Mouse (Mus musculus): ENCODE measurements around the gene Lce3d. TPM values are rescaled to one million over a fixed set of nuclear protein-coding genes. Genes with fewer than 3 reads are reported as not detected.
A peak's percentile ranks its signal among the peaks of the same experiment; 100 is the strongest.

Lce3d gene
- not detected for total RNA-seq (2021)

DNA sequence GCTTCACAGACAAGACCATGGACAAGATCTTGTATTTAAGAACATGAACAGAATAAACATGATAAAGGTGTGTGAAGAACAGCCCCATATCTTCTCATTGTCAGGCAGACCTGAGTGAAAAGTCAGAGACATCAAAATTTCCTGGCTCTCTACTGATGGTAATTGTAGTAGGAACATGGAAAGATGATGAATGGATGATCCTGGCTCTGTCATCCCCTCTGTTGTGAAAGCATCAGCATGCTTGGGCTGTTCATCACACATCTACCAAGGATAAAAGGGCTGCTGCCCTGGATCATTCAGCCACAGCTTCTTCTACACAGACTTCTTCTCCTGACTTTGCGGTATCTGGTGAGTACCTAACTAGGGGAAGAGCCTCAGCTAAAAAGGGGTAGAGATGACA lies at the start of gene Lce3d:
TSS of gene Lce3d (plus strand) at position 301 of the 400 bp plus-strand sequence.
- intact Hi-C loops (cut with DNase I): no loop called here

DNA sequence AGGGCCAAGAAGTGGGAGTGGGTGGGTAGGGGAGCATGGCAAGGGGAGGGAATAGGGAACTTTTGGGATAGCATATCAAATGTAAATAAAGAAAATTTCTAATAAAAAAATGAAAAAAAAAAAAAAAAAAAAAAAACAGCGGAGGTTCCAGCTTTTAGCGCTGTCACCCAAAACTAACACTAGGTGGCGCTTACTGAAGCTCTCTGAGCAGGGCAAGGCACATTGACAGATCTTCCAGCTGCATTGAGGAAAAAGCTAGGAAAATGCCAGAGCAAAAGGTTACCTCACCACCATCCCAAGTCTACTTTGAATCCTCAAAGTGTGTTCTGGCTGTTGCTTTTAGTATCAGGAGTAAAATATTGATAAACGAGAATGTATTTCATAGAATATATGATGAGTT lies 49.6 kb upstream of the Lce3d start:
- peak; percentile 2 to 25 for DNase-seq (ENCODE audit: extremely low spot score in 1 of 2, low spot score in 2 of 2)
- intact Hi-C loops (cut with DNase I): loop anchor here (5.0 to 10.0 kb wide), 2 partner anchors 125 to 753 kb away; no protein-coding TSS in a partner anchor

More for the DNA sequence above, at the start of gene Lce3d:
- DNase-seq (ENCODE audit: extremely low spot score in 1 of 2, low spot score in 2 of 2): no peak

DNA sequence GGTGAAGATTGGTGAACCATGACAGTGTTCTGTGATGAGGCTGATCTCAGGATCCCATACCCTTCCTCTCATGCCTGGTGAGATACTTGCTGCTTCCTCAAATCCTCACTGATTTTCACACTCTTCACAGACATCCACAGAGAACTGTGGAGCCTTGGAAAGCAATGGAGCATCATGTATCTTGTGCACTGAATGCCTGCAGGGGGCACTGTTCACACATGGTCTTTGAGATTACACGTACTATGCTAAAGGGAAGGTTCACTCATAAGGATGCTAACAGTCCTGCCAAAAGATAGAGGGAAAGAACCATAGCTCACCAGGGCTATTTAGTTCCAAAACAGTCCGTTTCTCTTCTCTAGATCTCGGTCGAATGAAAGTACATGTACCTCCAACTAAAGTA lies 36.8 kb upstream of the Lce3d start:
- DNase-seq (ENCODE audit: extremely low spot score in 1 of 2, low spot score in 2 of 2): no peak
- intact Hi-C loops (cut with DNase I): no loop called here

DNA sequence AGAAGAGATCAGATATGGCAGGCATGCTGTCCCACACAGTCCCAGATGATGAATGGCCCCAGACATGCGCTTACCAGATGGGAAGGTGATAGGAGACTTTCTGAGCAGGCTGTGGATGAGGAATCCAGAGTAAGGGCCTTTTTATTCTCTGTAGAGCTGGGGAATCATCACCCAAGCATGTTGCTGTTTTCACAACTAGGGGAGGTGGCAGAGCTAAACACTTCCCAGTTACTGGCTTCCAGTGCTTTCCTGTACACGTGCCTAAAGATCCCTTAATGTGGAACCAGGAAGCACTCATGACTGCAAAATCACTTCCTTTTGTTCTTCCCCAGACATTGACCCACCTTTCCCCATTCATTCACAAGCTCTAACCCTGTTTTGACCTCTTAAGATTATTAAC lies 31.1 kb upstream of the Lce3d start, which contains the start of gene Lce3a:
TSS of gene Lce3a (minus strand) at position 101 of the 400 bp plus-strand sequence.
- intact Hi-C loops (cut with DNase I): no loop called here

DNA sequence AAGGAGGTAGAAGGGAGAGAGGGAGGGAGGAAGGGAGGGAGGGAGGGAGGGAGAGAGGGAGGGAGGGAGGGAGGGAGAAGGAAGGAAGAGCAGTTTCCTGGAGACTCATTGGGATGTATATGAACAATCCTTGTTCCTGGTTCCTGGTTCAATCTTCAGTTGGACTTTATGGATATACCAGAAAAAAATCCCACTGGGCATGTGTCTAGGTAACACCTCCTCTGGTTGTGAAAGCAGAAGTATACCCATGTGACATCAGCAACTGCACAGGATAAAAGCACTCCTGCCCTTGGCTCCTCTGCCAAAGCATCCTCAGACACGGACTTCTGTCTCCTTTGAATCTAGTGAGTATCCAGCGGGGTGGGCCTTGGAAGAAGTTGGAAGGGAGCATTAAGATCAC lies 24.5 kb upstream of the Lce3d start, which contains the start of gene Lce3b:
TSS of gene Lce3b (plus strand) at position 301 of the 400 bp plus-strand sequence.
- intact Hi-C loops (cut with DNase I): no loop called here
- no peak for DNase-seq (ENCODE audit: extremely low spot score in 1 of 2, low spot score in 2 of 2)

More for the DNA sequence above, 31.1 kb upstream of the Lce3d start, which contains the start of gene Lce3a:
- no peak for DNase-seq (ENCODE audit: extremely low spot score in 1 of 2, low spot score in 2 of 2)

DNA sequence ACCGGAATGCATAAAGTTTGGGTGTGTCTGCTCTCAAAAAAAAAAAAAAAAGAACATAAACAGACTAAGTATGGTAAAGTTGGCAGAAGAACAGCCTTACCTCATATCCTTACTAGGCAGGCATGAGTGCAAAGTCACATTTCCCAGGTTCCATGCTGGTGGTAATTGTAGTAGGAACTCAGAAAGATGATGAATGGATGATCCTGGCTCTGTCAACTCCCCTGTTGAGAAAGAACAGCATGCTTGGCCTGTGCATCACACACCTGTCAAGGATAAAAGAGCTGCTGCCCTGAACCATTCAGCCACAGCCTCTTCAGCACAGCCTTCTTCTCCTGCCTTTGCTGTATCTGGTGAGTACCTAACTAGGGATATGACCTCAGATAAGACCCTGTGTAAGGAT lies 13.0 kb upstream of the Lce3d start, which contains the start of gene Lce3c:
TSS of gene Lce3c (plus strand) at position 301 of the 400 bp plus-strand sequence.
- DNase-seq (ENCODE audit: extremely low spot score in 1 of 2, low spot score in 2 of 2): no peak
- intact Hi-C loops (cut with DNase I): no loop called here

DNA sequence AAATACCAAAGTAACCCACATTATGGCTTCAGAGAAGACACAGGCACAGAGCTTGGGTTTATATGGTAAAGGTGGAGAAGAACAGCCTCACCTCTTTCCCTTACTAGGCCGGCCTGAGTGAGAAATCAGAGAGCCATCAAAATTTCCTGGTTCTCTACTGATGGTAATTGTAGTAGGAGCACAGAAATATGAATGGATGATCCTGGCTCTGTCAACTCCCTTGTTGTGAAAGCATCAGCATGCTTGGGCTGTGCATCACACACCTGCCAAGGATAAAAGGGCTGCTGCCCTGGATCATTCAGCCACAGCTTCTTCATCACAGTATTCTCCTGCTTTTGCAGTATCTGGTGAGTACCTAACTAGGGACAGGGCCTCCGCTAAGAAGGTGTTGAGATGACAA lies 9.6 kb downstream of the Lce3d start, which contains the start of gene Lce3e:
TSS of gene Lce3e (plus strand) at position 301 of the 400 bp plus-strand sequence.
- intact Hi-C loops (cut with DNase I): no loop called here

DNA sequence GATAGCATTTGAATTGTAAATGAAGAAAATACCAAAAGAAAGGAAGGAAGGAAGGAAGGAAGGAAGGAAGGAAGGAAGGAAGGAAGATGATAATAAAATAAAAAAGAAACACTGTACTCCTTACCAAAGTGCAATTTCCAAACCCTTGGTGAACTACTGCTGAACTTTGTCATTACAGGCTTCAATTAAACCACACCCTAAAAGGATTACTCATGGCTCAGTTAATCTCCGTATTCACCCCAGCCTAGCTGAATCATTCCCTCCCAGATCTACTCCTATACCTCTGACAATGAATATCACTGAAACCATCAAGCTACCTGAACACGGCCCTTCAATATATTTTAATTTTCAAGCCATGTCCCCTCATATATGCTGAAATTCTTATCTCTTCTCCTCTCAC lies 21.3 kb downstream of the Lce3d start:
- no peak for DNase-seq (ENCODE audit: extremely low spot score in 1 of 2, low spot score in 2 of 2)
- intact Hi-C loops (cut with DNase I): no loop called here

More for the DNA sequence above, 9.6 kb downstream of the Lce3d start, which contains the start of gene Lce3e:
- DNase-seq (ENCODE audit: extremely low spot score in 1 of 2, low spot score in 2 of 2): no peak

DNA sequence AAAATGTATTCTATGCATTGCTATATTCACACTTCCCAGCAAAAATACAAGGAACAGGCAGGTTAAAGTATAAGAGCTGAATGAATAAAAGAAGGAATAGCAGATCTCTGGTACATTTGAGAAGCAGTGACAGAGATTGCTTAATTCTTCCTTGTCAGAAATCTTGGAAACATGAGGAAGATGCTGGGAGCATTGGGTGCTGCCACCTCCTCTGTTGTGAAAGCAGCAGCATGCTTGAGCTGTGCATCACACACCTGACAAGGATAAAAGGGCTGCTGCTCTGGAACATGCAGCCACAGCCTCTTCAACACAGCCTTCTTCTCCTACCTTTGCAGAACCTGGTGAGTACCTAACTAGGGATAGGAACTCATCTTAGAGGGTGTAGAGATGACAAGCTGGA lies 34.7 kb downstream of the Lce3d start, which contains the start of gene Lce3f:
TSS of gene Lce3f (plus strand) at position 301 of the 400 bp plus-strand sequence.
- no peak for DNase-seq (ENCODE audit: extremely low spot score in 1 of 2, low spot score in 2 of 2)
- intact Hi-C loops (cut with DNase I): no loop called here

DNA sequence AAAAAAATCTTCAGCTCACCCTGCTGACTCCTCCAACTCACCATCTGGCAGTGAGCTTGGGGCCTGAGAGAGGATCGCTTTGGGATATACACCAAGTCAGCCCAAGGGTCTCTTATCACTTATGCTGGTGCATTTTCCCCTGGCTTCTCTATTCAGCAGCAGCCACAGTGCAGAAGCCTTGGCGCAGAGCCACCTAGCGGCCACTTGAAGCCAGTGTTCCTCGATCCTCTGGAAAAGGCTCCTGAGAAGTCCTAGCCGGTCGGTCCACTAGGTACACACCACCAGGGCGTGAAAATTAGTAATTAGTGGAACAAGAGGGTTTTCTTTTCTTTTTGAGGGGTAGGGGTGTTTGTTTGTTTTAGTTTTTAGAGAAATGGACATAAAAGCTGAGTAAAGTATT lies 41.5 kb downstream of the Lce3d start:
- intact Hi-C loops (cut with DNase I): no loop called here
- DNase-seq (ENCODE audit: extremely low spot score in 1 of 2, low spot score in 2 of 2): peak; percentile 74 to 82

DNA sequence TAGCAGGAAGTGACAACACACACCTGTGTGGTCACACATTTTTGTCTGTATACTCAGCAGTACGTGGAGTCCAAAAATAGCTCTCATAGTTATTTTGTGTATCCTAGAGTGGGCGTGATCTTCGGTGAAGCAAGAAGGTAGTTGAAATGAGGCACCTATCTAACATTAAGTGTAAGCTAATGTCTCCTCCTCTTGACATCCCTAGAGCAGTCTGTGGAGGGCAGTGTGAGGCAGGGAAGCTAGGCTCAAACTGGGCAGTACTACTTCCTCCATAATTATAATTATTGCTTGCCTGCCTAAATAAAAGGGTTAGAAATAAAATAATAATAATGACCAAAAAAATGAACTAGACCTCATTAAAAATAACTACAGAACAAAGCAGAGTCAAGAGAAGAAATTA lies 43.4 kb downstream of the Lce3d start:
- intact Hi-C loops (cut with DNase I): loop anchor here (10.0 kb wide), 1 partner anchor 846 kb away; no protein-coding TSS in a partner anchor
- no peak for DNase-seq (ENCODE audit: extremely low spot score in 1 of 2, low spot score in 2 of 2)

DNA sequence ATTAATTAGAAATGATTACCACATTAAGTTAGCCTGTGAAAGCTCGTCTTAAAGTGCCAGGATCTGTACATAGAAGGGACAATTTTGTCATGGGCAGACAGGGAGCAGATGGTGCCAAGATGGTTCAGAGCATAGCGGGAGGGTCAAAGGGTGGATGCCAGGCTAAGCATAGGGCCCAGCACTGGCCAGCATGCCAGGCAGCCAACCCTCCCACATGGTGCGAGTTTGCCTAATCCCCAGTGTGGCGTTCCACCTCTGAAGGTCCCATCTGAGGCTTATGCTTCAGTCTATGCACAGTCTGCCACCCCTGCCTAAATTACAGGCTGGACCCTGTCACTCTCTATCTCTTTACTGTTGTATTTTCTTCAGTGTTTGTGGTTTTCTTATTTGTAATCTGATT lies 45.7 kb downstream of the Lce3d start:
- DNase-seq (ENCODE audit: extremely low spot score in 1 of 2, low spot score in 2 of 2): no peak
- intact Hi-C loops (cut with DNase I): loop anchor here (10.0 kb wide), 1 partner anchor 848 kb away; no protein-coding TSS in a partner anchor

Other genes with a start within 250 kb of the Lce3d start
- not detected for gene Lce1e, start 248.3 kb upstream of the Lce3d start, total RNA-seq (2021)
- gene Lce1f, start 237.0 kb upstream of the Lce3d start, total RNA-seq (2021): not detected
- not detected for gene Gm38119, start 218.3 kb upstream of the Lce3d start, total RNA-seq (2021)
- gene Lce1g, start 205.1 kb upstream of the Lce3d start, total RNA-seq (2021): not detected
- gene Lce1h, start 192.3 kb upstream of the Lce3d start, total RNA-seq (2021): not detected
- gene Lce1i, start 178.5 kb upstream of the Lce3d start, total RNA-seq (2021): not detected
- gene Lce1j, start 166.9 kb upstream of the Lce3d start, total RNA-seq (2021): not detected
- gene Lce1k, start 149.5 kb upstream of the Lce3d start, total RNA-seq (2021): not detected
- not detected for gene Kprp, start 130.1 kb upstream of the Lce3d start, total RNA-seq (2021)
- not detected for gene Lce1l, start 106.1 kb upstream of the Lce3d start, total RNA-seq (2021)
- gene 2310050C09Rik, start 87.2 kb upstream of the Lce3d start, total RNA-seq (2021): not detected
- not detected for gene Lce3a, start 31.2 kb upstream of the Lce3d start, total RNA-seq (2021)
- gene Lce3b, start 24.4 kb upstream of the Lce3d start, total RNA-seq (2021): not detected
- gene Lce3c, start 12.9 kb upstream of the Lce3d start, total RNA-seq (2021): not detected
- gene Lce3e, start 9.7 kb downstream of the Lce3d start, total RNA-seq (2021): not detected
- gene Lce3f, start 34.8 kb downstream of the Lce3d start, total RNA-seq (2021): not detected
- gene Crct1, start 58.3 kb downstream of the Lce3d start, total RNA-seq (2021): not detected
- not detected for gene Lce1m, start 61.7 kb downstream of the Lce3d start, total RNA-seq (2021)
- not detected for gene Gm4858, start 111.4 kb downstream of the Lce3d start, total RNA-seq (2021)
- not detected for gene Crnn, start 187.4 kb downstream of the Lce3d start, total RNA-seq (2021)
- not detected for gene Flg2, start 239.9 kb downstream of the Lce3d start, total RNA-seq (2021)